In genomic region chrX:139570054-139570453, GRCm38 (mm10) we compare ENCODE assay signal across 26 mouse cellular contexts.
"Had no signal": no experiment of that assay in that cellular context is flagged by ENCODE, and none has a peak within 500 bp of the region (broad histone marks: within the 10 kb centered on the region; RNA-seq: fewer than 3 reads in every experiment).

No protein-coding gene starts in this region.

- H3K4me2 ChIP-seq: heart, embryonic 11.5 days; heart, embryonic 13.5 days; heart, embryonic 15.5 days; hindbrain, embryonic 13.5 days; hindbrain, embryonic 15.5 days; kidney, embryonic 15.5 days; limb, embryonic 12.5 days; liver, embryonic 11.5 days; liver, embryonic 13.5 days had no signal

- H3K9me3 ChIP-seq: heart, embryonic 13.5 days; heart, embryonic 15.5 days; hindbrain, embryonic 13.5 days; hindbrain, embryonic 15.5 days; kidney, embryonic 15.5 days; limb, embryonic 10.5 days; limb, embryonic 12.5 days; liver, embryonic 13.5 days had no signal

- H3K27ac ChIP-seq: heart, adult 2 months; heart, embryonic 13.5 days; heart, embryonic 15.5 days; hindbrain, embryonic 13.5 days; hindbrain, embryonic 15.5 days; hindbrain, postnatal 0 days; kidney, embryonic 15.5 days; kidney, postnatal 0 days; limb, embryonic 10.5 days; limb, embryonic 12.5 days; liver, embryonic 13.5 days had no signal

- H3K27me3 ChIP-seq: heart, embryonic 13.5 days; heart, embryonic 15.5 days; liver, embryonic 13.5 days had no signal

- H3K4me1 ChIP-seq: heart, embryonic 13.5 days; heart, embryonic 15.5 days; hindbrain, embryonic 13.5 days; hindbrain, embryonic 15.5 days; kidney, embryonic 15.5 days; limb, embryonic 10.5 days; limb, embryonic 12.5 days; liver, embryonic 13.5 days had no signal

- DNase-seq: gastrocnemius, postnatal 10 days; gastrocnemius, postnatal 25 days; heart, adult 11 months; heart, adult 2 months; heart, postnatal 14 days; heart, postnatal 36 days; kidney, adult 11 months; kidney, adult 2 months; kidney, adult 9 months; kidney, postnatal 14 days; kidney, postnatal 36 days; layer of hippocampus, adult 9-11 months; layer of hippocampus, postnatal 36 days; liver, embryonic 13.5 days had no signal

- H3K4me3 ChIP-seq: heart, adult 2 months; heart, embryonic 13.5 days; heart, embryonic 15.5 days; hindbrain, embryonic 13.5 days; hindbrain, embryonic 15.5 days; kidney, embryonic 15.5 days; limb, embryonic 10.5 days; limb, embryonic 12.5 days; liver, embryonic 13.5 days had no signal

- H3K36me3 ChIP-seq: heart, embryonic 13.5 days; heart, embryonic 15.5 days; hindbrain, embryonic 13.5 days; hindbrain, embryonic 15.5 days; kidney, embryonic 15.5 days; limb, embryonic 10.5 days; limb, embryonic 12.5 days; liver, embryonic 13.5 days had no signal

- ATAC-seq: hindbrain, postnatal 0 days; intestine, embryonic 16.5 days had no signal

- H3K9ac ChIP-seq: heart, embryonic 13.5 days; heart, embryonic 15.5 days; hindbrain, embryonic 13.5 days; hindbrain, embryonic 15.5 days; kidney, embryonic 15.5 days; limb, embryonic 12.5 days; liver, embryonic 13.5 days had no signal
